Mouse (Mus musculus) forebrain, postnatal 0 days (tissue): Measurements from ENCODE around the gene Atxn7. TPM values are rescaled to one million over a fixed set of nuclear protein-coding genes. Genes with fewer than 3 reads are reported as not detected.

ENCODE experiments used
- ATAC-seq: fragments of 200-750 bp; cut with Nextera tagmentation; 2 replicates; pipeline ENCODE4 v1.8.0; 2017; ENCODE audit warnings: mild to moderate bottlenecking, moderate library complexity
- DNase-seq: peaks from one replicate; pipeline ENCODE4 v3.0.0-alpha.2; 2015
- H3K27ac ChIP-seq: fragments of 300-500 bp; sonication (generic); 2 replicates; pipeline ENCODE4 v1.5.1; 2014; ENCODE audit warnings: low read depth, mild to moderate bottlenecking, antibody characterized with exemption, low read length, moderate library complexity, mixed read lengths
- H3K27me3 ChIP-seq: fragments of 300-500 bp; sonication (generic); 2 replicates; pipeline ENCODE4 v1.6.1; 2014; ENCODE audit warnings: mild to moderate bottlenecking, low read length, mixed read lengths; ENCODE audit not compliant: insufficient read depth
- H3K36me3 ChIP-seq: fragments of 300-500 bp; sonication (generic); 2 replicates; pipeline ENCODE4 v1.6.1; 2014; ENCODE audit warnings: mild to moderate bottlenecking, moderate library complexity; ENCODE audit not compliant: insufficient read depth
- H3K4me1 ChIP-seq: fragments of 300-500 bp; sonication (generic); 2 replicates; pipeline ENCODE4 v1.6.1; 2014; ENCODE audit warnings: antibody characterized with exemption; ENCODE audit not compliant: insufficient read depth
- H3K4me2 ChIP-seq: fragments of 300-500 bp; sonication (generic); 2 replicates; pipeline ENCODE4 v1.6.1; 2014; ENCODE audit warnings: low read depth, mild to moderate bottlenecking, moderate library complexity
- H3K4me3 ChIP-seq: fragments of 300-500 bp; sonication (generic); 2 replicates; pipeline ENCODE4 v1.5.1; 2014; ENCODE audit warnings: low read depth, low read length, mixed read lengths
- H3K9ac ChIP-seq: fragments of 300-500 bp; sonication (generic); 2 replicates; pipeline ENCODE4 v1.6.1; 2014; ENCODE audit warnings: mild to moderate bottlenecking
- H3K9me3 ChIP-seq: fragments of 300-500 bp; sonication (generic); 2 replicates; pipeline ENCODE4 v1.6.1; 2016; ENCODE audit warnings: low read length
- CTCF ChIP-seq: sonication (generic); IDR thresholded peaks from 2 replicates; pipeline ENCODE4 v1.5.1; 2016; ENCODE audit warnings: antibody characterized with exemption, control low read depth, low read depth
- WGBS: fragments of 180-500 bp; shearing (Covaris S2); extraction: QIAGEN DNeasy Blood & Tissue Kit; methylation state at CpG from one replicate; pipeline ENCODE4 v1.1.7; 2014; 5-methylcytosine and 5-hydroxymethylcytosine counted together
- polyA plus RNA-seq: library from polyadenylated mRNA; unstranded; fragments of >200 nt; fragmentation: Nextera tagmentation; extraction: Ambion mirVana; gene quantifications from 2 replicates; pipeline ENCODE4 v1.2.1, GENCODE M21; 2015
- total RNA-seq: library from RNA; depleted of rRNA; stranded (reverse); fragments of >200 nt; gene quantifications from 2 replicates; pipeline ENCODE4 v1.2.3, GENCODE M21; 2014

The Atxn7 gene
- total and polyA plus RNA-seq, 2 experiments from 2014 or later: 2.2 to 14.4 TPM

GRCm38 (mm10) chr14:14062531-14063245, 101.4 kb downstream of the Atxn7 start:
- no peak for TF ChIP-seq CTCF
- H3K9ac ChIP-seq: no peak overlapping the region
- no peak overlapping the region for H3K4me2 ChIP-seq
- H3K27ac ChIP-seq: no peak overlapping the region
- no peaks in the 10 kb centered on the region for H3K9me3 ChIP-seq
- H3K4me1 ChIP-seq: no peaks in the 10 kb centered on the region; the same call in 1 of the 2 replicates
- 53% methylated on average over 11 of the region's 11 CpGs for WGBS
- H3K4me3 ChIP-seq: no peak overlapping the region
- no peak for ATAC-seq
- DNase-seq: no peak
- no peaks in the 10 kb centered on the region for H3K36me3 ChIP-seq
- H3K27me3 ChIP-seq: no peaks in the 10 kb centered on the region

GRCm38 (mm10) chr14:14063382-14063781, 102.1 kb downstream of the Atxn7 start:
- H3K27ac ChIP-seq: no peak overlapping the region
- TF ChIP-seq CTCF: no peak
- no peak overlapping the region for H3K9ac ChIP-seq
- H3K4me2 ChIP-seq: no peak overlapping the region
- H3K27me3 ChIP-seq: no peaks in the 10 kb centered on the region
- H3K9me3 ChIP-seq: no peaks in the 10 kb centered on the region
- no peaks in the 10 kb centered on the region for H3K36me3 ChIP-seq
- ATAC-seq: peak; percentile 17; the same call in 1 of the 2 replicates
- WGBS: 19% methylated on average over 5 of the region's 5 CpGs
- H3K4me3 ChIP-seq: no peak overlapping the region
- H3K4me1 ChIP-seq: no peaks in the 10 kb centered on the region; the same call in 1 of the 2 replicates
- no peak for DNase-seq

- Histone ChIP-seq H3K4me3 (no peak overlapping the region), H3K9ac (no peak overlapping the region), H3K36me3 (no peaks in the 10 kb centered on the region), H3K27ac (0 out of 2 replicates have a peak overlapping the region, but pooled peaks have one; percentile 15), H3K4me2 (no peak overlapping the region), H3K9me3 (no peaks in the 10 kb centered on the region), H3K27me3 (no peaks in the 10 kb centered on the region), H3K4me1 (no peaks in the 10 kb centered on the region; the same call in 1 of the 2 replicates)
- peak; percentile 21 for DNase-seq
- TF ChIP-seq CTCF: no peak
- ATAC-seq: peak; percentile 58
- 7% methylated on average over 5 of the region's 5 CpGs for WGBS
Observed at GRCm38 (mm10) chr14:14064486-14065141, 103.4 kb downstream of the Atxn7 start.

GRCm38 (mm10) chr14:14065142-14065498, 103.9 kb downstream of the Atxn7 start:
- no peak for TF ChIP-seq CTCF
- Histone ChIP-seq H3K4me3 (no peak overlapping the region), H3K36me3 (no peaks in the 10 kb centered on the region), H3K27me3 (no peaks in the 10 kb centered on the region), H3K9ac (no peak overlapping the region), H3K4me2 (no peak overlapping the region), H3K4me1 (no peaks in the 10 kb centered on the region; the same call in 1 of the 2 replicates), H3K27ac (0 out of 2 replicates have a peak overlapping the region, but pooled peaks have one; percentile 15), H3K9me3 (no peaks in the 10 kb centered on the region)
- ATAC-seq (peak; percentile 47), DNase-seq (no peak)
- WGBS: 15% methylated on average over 4 of the region's 4 CpGs

GRCm38 (mm10) chr14:14066241-14066640, 105.0 kb downstream of the Atxn7 start:
- H3K9ac ChIP-seq: no peak overlapping the region
- no peaks in the 10 kb centered on the region for H3K9me3 ChIP-seq
- no peaks in the 10 kb centered on the region for H3K36me3 ChIP-seq
- no peak overlapping the region for H3K4me2 ChIP-seq
- H3K4me3 ChIP-seq: no peak overlapping the region
- ATAC-seq (no peak), DNase-seq (no peak)
- no peaks in the 10 kb centered on the region for H3K27me3 ChIP-seq
- H3K4me1 ChIP-seq: no peaks in the 10 kb centered on the region; the same call in 1 of the 2 replicates
- 53% methylated on average over 6 of the region's 6 CpGs for WGBS
- TF ChIP-seq CTCF: no peak
- no peak overlapping the region for H3K27ac ChIP-seq

GRCm38 (mm10) chr14:14067648-14068472, 106.6 kb downstream of the Atxn7 start:
- ATAC-seq (peak; percentile 21), DNase-seq (peak; percentile 31)
- Histone ChIP-seq H3K36me3 (no peaks in the 10 kb centered on the region), H3K4me2 (peak overlapping the region; percentile 22; the same call in 1 of the 2 replicates), H3K27me3 (no peaks in the 10 kb centered on the region), H3K9ac (no peak overlapping the region), H3K9me3 (no peaks in the 10 kb centered on the region), H3K27ac (peak overlapping the region; percentile 50; the same call in 1 of the 2 replicates), H3K4me1 (no peaks in the 10 kb centered on the region; the same call in 1 of the 2 replicates), H3K4me3 (no peak overlapping the region)
- TF ChIP-seq CTCF: no peak
- 13% methylated on average over 10 of the region's 10 CpGs for WGBS
